Mouse (Mus musculus) embryonic fibroblast, embryonic 13.5 days (primary cell): Measurements from ENCODE around the gene Nhsl1. TPM values are rescaled to one million over a fixed set of nuclear protein-coding genes. Genes with fewer than 3 reads are reported as not detected.

Experiments
- H3K27ac ChIP-seq: 2 replicates; pipeline ENCODE4 v1.5.1; 2012; ENCODE audit warnings: low read length, control low read depth, inconsistent platforms; ENCODE audit not compliant: insufficient read depth
- H3K4me1 ChIP-seq: 2 replicates; pipeline ENCODE4 v1.6.1; 2011; ENCODE audit warnings: low read length; ENCODE audit not compliant: control insufficient read depth, insufficient read depth
- H3K4me3 ChIP-seq: 2 replicates; pipeline ENCODE4 v1.5.1; 2011; ENCODE audit warnings: mild to moderate bottlenecking, control low read depth, low read length; ENCODE audit not compliant: insufficient read depth
- CTCF ChIP-seq: IDR thresholded peaks from 2 replicates; pipeline ENCODE4 v1.5.1; 2011; ENCODE audit warnings: mild to moderate bottlenecking, control low read depth, low read length, moderate library complexity, borderline replicate concordance; ENCODE audit not compliant: insufficient read depth
- POLR2A ChIP-seq: IDR thresholded peaks from 2 replicates; pipeline ENCODE4 v1.6.1; 2011; ENCODE audit warnings: low read depth, mild to moderate bottlenecking, control low read depth, low read length, moderate library complexity
- polyA plus RNA-seq: library from polyadenylated mRNA; stranded (reverse); fragments of >200 nt; gene quantifications from 2 replicates; pipeline ENCODE4 v1.2.4, GENCODE M21; 2011; ENCODE audit warnings: low read depth; ENCODE audit not compliant: missing spikeins, insufficient read length

Gene Nhsl1
- polyA plus RNA-seq, 1 experiment = 13.7 TPM

- no peak for TF ChIP-seq POLR2A
- TF ChIP-seq CTCF = no peak
- H3K4me3 ChIP-seq = no peak overlapping the region
- no peaks in the 10 kb centered on the region for H3K4me1 ChIP-seq
- H3K27ac ChIP-seq = no peak overlapping the region
Measured at GRCm38 (mm10) chr10:18491952-18492351, 173.2 kb downstream of the Nhsl1 start.

GRCm38 (mm10) chr10:18493010-18493894 lies 174.5 kb downstream of the Nhsl1 start:
- Histone ChIP-seq H3K4me1 (no peaks in the 10 kb centered on the region), H3K27ac (no peak overlapping the region), H3K4me3 (no peak overlapping the region)
- TF ChIP-seq POLR2A (no peak), CTCF (no peak)

GRCm38 (mm10) chr10:18494249-18494648 lies 175.5 kb downstream of the Nhsl1 start:
- Histone ChIP-seq H3K4me1 (no peaks in the 10 kb centered on the region), H3K4me3 (no peak overlapping the region), H3K27ac (no peak overlapping the region)
- TF ChIP-seq CTCF (no peak), POLR2A (no peak)

- TF ChIP-seq POLR2A (no peak), CTCF (no peak)
- Histone ChIP-seq H3K27ac (no peak overlapping the region), H3K4me3 (no peak overlapping the region)
Measured at GRCm38 (mm10) chr10:18497066-18497465, 178.3 kb downstream of the Nhsl1 start.

GRCm38 (mm10) chr10:18501997-18502396 lies 183.2 kb downstream of the Nhsl1 start:
- no peak overlapping the region for H3K4me3 ChIP-seq
- H3K27ac ChIP-seq = no peak overlapping the region
- TF ChIP-seq CTCF (no peak), POLR2A (no peak)
- H3K4me1 ChIP-seq = no peaks in the 10 kb centered on the region

More at GRCm38 (mm10) chr10:18497066-18497465, 178.3 kb downstream of the Nhsl1 start:
- no peaks in the 10 kb centered on the region for H3K4me1 ChIP-seq

GRCm38 (mm10) chr10:18505690-18506089 lies 186.9 kb downstream of the Nhsl1 start:
- H3K4me3 ChIP-seq = no peak overlapping the region
- TF ChIP-seq POLR2A = no peak
- no peak for TF ChIP-seq CTCF
- no peak overlapping the region for H3K27ac ChIP-seq
- H3K4me1 ChIP-seq = no peaks in the 10 kb centered on the region

- no peak for TF ChIP-seq CTCF
- TF ChIP-seq POLR2A = no peak
- H3K4me3 ChIP-seq = no peak overlapping the region
- H3K4me1 ChIP-seq = no peaks in the 10 kb centered on the region
- no peak overlapping the region for H3K27ac ChIP-seq
Measured at GRCm38 (mm10) chr10:18506501-18506946, 187.7 kb downstream of the Nhsl1 start.

- Histone ChIP-seq H3K4me1 (no peaks in the 10 kb centered on the region), H3K27ac (no peak overlapping the region), H3K4me3 (no peak overlapping the region)
- TF ChIP-seq POLR2A (no peak), CTCF (no peak)
Measured at GRCm38 (mm10) chr10:18507869-18508473, 189.2 kb downstream of the Nhsl1 start.

GRCm38 (mm10) chr10:18508586-18508985 lies 189.8 kb downstream of the Nhsl1 start:
- H3K4me1 ChIP-seq = no peaks in the 10 kb centered on the region
- TF ChIP-seq CTCF (no peak), POLR2A (no peak)

GRCm38 (mm10) chr10:18510663-18511062 lies 191.9 kb downstream of the Nhsl1 start:
- TF ChIP-seq CTCF (no peak), POLR2A (no peak)
- no peaks in the 10 kb centered on the region for H3K4me1 ChIP-seq
- no peak overlapping the region for H3K4me3 ChIP-seq
- 0 out of 2 replicates have a peak overlapping the region, but pooled peaks have one; percentile 4 for H3K27ac ChIP-seq

More at GRCm38 (mm10) chr10:18508586-18508985, 189.8 kb downstream of the Nhsl1 start:
- Histone ChIP-seq H3K4me3 (no peak overlapping the region), H3K27ac (no peak overlapping the region)
